Mouse (Mus musculus) kidney, adult 2 months (tissue): ENCODE results near the gene Ugt1a9. TPM values are rescaled to one million over a fixed set of nuclear protein-coding genes. Genes with fewer than 3 reads are reported as not detected.

Source experiments
- DNase-seq: peaks from one replicate; pipeline ENCODE4 v3.0.0; 2021
- H3K27ac ChIP-seq: fragments of 200-500 bp; 2 replicates; pipeline ENCODE4 v1.5.1; 2012; ENCODE audit warnings: low read depth, low read length, control low read depth, inconsistent platforms; ENCODE audit not compliant: insufficient read depth
- H3K27me3 ChIP-seq: fragments of 200-500 bp; replicated peaks from 2 replicates; pipeline ENCODE4 v1.6.1; 2012; ENCODE audit warnings: mild to moderate bottlenecking, moderate library complexity, low read length, inconsistent platforms; ENCODE audit not compliant: control insufficient read depth, insufficient read depth
- H3K36me3 ChIP-seq: fragments of 200-500 bp; 2 replicates; pipeline ENCODE4 v1.6.1; 2012; ENCODE audit warnings: mild to moderate bottlenecking, moderate library complexity, low read length, inconsistent platforms; ENCODE audit not compliant: control insufficient read depth, insufficient read depth
- H3K4me1 ChIP-seq: fragments of 200-500 bp; 2 replicates; pipeline ENCODE4 v1.6.1; 2011; ENCODE audit warnings: low read length; ENCODE audit not compliant: control insufficient read depth, insufficient read depth
- H3K4me3 ChIP-seq: fragments of 200-500 bp; 2 replicates; pipeline ENCODE4 v1.5.1; 2011; ENCODE audit warnings: mild to moderate bottlenecking, low read depth, low read length, control low read depth; ENCODE audit not compliant: insufficient read depth
- CTCF ChIP-seq: fragments of 200-500 bp; conservative IDR thresholded peaks from 2 replicates; pipeline ENCODE4 v1.5.1; 2011; ENCODE audit warnings: low read depth, mild to moderate bottlenecking, control low read depth, low read length, moderate library complexity, mixed read lengths; ENCODE audit not compliant: insufficient read depth, insufficient read length
- POLR2A ChIP-seq: fragments of 200-500 bp; IDR thresholded peaks from one replicate; pipeline ENCODE4 v1.6.1; 2011; ENCODE audit warnings: low read depth, low read length, control low read depth
- WGBS: fragments of 180-500 bp; shearing (Covaris S2); methylation state at CpG from one replicate; pipeline ENCODE4 v1.1.7; 2018; 5-methylcytosine and 5-hydroxymethylcytosine counted together
- polyA plus RNA-seq: library from polyadenylated mRNA; depleted of rRNA; stranded (reverse); fragments of >200 nt; gene quantifications from 2 replicates; pipeline ENCODE4 v1.2.3, GENCODE M21; 2012; rRNA removed

Ugt1a9 gene
- polyA plus RNA-seq, 1 experiment = 5.1 TPM

DNA sequence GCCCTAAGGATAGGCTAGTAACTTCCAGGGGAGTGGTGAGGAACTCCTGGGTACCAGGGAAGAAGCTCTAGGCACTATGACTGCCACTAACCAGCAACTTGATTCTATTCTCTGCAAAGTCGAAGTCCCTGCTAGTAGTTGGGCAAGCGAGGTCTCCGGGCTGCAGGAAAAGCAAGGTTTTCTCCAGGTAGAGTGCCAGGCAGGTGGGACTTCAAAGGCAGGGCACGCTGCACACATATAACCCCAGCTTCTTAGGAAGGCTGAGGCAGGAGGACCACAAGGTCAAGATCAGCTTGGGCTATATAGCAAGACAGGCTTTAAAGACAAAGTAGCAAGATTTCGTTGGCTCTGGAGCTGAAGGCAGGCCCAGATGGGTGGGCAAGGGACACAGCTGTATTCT, 193.2 kb downstream of the Ugt1a9 start:
- no peak overlapping the region for H3K27ac ChIP-seq
- TF ChIP-seq POLR2A = no peak
- no peak for TF ChIP-seq CTCF
- no peak overlapping the region for H3K4me3 ChIP-seq

DNA sequence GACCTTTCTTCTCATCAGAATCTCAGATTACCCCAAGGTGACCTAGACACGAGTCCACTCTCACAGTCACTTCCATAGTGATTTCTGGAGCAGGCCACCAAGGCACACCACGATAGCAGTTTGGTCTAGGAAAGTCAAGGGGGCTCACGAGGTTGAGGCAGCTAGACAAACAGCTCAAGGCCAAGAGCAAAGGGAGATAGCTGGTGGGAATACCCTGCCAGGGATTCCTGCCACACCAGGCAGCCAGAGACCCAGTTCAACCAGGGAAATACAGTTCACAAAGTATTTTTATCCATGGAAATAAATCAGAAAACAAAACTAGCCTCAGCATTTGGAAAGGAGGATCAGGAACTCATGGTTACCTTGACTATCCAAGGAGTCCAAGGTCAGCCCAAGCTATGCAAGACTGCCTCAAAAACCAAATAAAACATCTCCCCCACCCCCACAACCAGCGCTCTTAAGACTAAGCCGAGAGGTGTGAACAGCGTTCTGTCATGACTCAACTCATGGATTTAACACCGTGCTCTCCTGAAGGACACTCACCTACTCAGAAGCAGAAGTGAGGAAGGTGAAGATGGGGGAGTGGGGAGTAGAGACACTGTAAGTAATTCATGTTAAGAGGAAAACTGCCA, 193.8 kb downstream of the Ugt1a9 start:
- Histone ChIP-seq H3K4me3 (no peak overlapping the region), H3K27ac (no peak overlapping the region), H3K4me1 (no peaks in the 10 kb centered on the region; the same call in 1 of the 2 replicates), H3K36me3 (peaks cover 5% of the 10 kb centered on the region; the same call in 1 of the 2 replicates), H3K27me3 (no peaks in the 10 kb centered on the region)
- TF ChIP-seq CTCF = no peak
- TF ChIP-seq POLR2A = no peak
- 80% methylated on average over 7 of the region's 7 CpGs for WGBS
- no peak for DNase-seq

More for the DNA sequence above, 193.2 kb downstream of the Ugt1a9 start:
- Histone ChIP-seq H3K27me3 (no peaks in the 10 kb centered on the region), H3K36me3 (peaks cover 5% of the 10 kb centered on the region; the same call in 1 of the 2 replicates), H3K4me1 (no peaks in the 10 kb centered on the region; the same call in 1 of the 2 replicates)
- DNase-seq = no peak
- WGBS = 92% methylated on average over 5 of the region's 5 CpGs

DNA sequence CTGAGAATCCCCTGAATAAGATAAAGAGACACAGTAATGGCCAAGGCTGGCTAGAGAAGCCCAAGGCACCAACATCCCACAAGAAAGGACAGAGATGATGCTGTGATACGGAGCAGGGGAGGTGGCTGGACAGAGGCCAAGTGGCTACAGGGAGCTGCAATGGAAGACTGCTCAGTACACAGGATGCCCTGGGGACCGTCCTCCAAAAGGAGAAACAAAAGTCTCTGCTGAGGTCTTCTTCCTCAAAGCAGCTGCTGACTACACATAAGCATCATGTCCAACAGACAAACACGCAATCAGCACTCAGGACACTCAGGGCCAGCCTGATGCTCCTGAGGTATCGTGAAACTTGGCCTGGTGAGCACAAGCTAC, 194.3 kb downstream of the Ugt1a9 start:
- no peaks in the 10 kb centered on the region; the same call in 1 of the 2 replicates for H3K4me1 ChIP-seq
- TF ChIP-seq POLR2A (no peak), CTCF (no peak)
- H3K27ac ChIP-seq = no peak overlapping the region
- no peaks in the 10 kb centered on the region for H3K27me3 ChIP-seq
- H3K36me3 ChIP-seq = peaks cover 8% of the 10 kb centered on the region; the same call in 1 of the 2 replicates
- 75% methylated on average over 4 of the region's 4 CpGs for WGBS
- H3K4me3 ChIP-seq = no peak overlapping the region
- no peak for DNase-seq

DNA sequence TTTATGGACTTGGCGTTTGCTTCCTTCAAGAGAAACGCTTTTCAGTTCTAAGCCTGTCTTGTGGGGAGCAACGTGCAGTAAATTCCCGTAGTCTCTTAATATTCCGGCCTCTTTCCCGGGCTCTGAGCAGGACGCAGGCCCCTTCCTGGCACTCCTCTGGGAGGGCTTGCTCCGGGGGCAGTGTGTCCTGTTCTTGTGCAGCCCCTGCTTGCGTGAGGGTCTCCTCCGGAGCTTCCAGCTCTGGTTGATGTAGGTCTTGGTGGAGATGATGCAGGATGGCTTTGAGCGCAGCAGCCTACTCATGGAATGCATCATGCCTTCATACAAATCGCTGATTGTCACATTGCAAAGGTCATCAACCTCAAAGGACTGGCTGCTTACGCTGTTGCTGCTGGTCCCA, 195.5 kb downstream of the Ugt1a9 start:
- TF ChIP-seq CTCF (no peak), POLR2A (no peak)
- Histone ChIP-seq H3K27me3 (no peaks in the 10 kb centered on the region), H3K4me3 (no peak overlapping the region), H3K36me3 (peaks cover 8% of the 10 kb centered on the region; the same call in 1 of the 2 replicates), H3K27ac (no peak overlapping the region), H3K4me1 (no peaks in the 10 kb centered on the region)
- no peak for DNase-seq
- 85% methylated on average over 13 of the region's 13 CpGs for WGBS

DNA sequence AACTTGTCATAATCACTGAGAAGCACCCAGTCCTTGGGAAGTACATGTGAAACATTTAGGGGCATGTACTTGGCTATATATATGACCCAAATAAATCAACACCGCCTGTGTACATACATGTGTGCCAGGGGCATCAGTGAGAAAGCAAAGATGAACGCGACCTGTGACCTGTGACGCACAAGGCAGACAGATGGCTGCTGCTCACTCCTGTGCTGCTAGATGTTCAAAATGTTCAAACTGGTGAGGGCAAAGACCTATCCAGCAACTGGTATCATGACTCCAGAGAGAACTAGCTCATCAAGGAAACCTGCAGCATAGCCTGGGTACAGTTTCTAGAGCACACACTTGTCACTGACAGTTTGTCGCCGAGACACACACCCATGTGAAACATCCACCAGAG, 196.9 kb downstream of the Ugt1a9 start:
- 90% methylated on average over 6 of the region's 6 CpGs for WGBS
- Histone ChIP-seq H3K4me3 (no peak overlapping the region), H3K27ac (no peak overlapping the region), H3K27me3 (no peaks in the 10 kb centered on the region), H3K36me3 (peaks cover 8% of the 10 kb centered on the region; the same call in 1 of the 2 replicates), H3K4me1 (no peaks in the 10 kb centered on the region)
- no peak for TF ChIP-seq CTCF
- DNase-seq = no peak

DNA sequence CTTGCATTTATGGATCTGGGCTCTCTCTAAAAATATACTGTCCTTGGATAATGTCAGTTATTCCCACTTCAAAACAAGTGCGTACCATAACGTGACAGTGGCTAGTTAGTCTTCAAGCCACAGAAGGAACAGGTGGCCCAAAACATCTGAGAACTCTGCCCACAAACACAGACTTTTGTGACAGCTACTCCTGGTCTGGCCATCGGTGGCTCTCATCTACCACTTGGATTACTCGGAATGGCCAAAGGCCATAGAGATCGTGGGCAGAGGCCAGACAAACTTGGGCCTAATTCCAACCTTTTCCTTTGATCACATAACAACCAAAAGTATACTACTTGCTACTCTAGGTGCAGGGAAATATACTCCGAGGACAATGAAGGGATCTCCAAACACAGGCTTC, 197.5 kb downstream of the Ugt1a9 start:
- H3K27me3 ChIP-seq = no peaks in the 10 kb centered on the region
- no peak overlapping the region for H3K27ac ChIP-seq
- WGBS = 83% methylated on average over 6 of the region's 6 CpGs
- no peak for DNase-seq
- TF ChIP-seq CTCF = no peak
- TF ChIP-seq POLR2A = no peak
- peaks cover 8% of the 10 kb centered on the region; the same call in 1 of the 2 replicates for H3K36me3 ChIP-seq
- H3K4me3 ChIP-seq = no peak overlapping the region
- no peaks in the 10 kb centered on the region for H3K4me1 ChIP-seq

Other genes with a start within 250 kb of the Ugt1a9 start
- 31.4 and 32.1 TPM in 2 replicates for gene Dgkd, start 217.5 kb upstream of the Ugt1a9 start, polyA plus RNA-seq
- gene Usp40, start 62.2 kb upstream of the Ugt1a9 start, polyA plus RNA-seq = 10.0 and 10.1 TPM in 2 replicates
- 129 and 166 TPM in 2 replicates for gene Ugt1a10, start 15.4 kb upstream of the Ugt1a9 start, polyA plus RNA-seq
- gene Ugt1a8, start 17.0 kb downstream of the Ugt1a9 start, polyA plus RNA-seq = 0.20 and 0.22 TPM in 2 replicates
- gene Ugt1a7c, start 24.3 kb downstream of the Ugt1a9 start, polyA plus RNA-seq = 85.2 and 96.9 TPM in 2 replicates
- gene Ugt1a6b, start 32.5 kb downstream of the Ugt1a9 start, polyA plus RNA-seq = 8.5 and 10.5 TPM in 2 replicates
- gene Ugt1a6a, start 64.0 kb downstream of the Ugt1a9 start, polyA plus RNA-seq = 20.9 and 21.1 TPM in 2 replicates
- 0.59 and 0.90 TPM in 2 replicates for gene Ugt1a5, start 95.2 kb downstream of the Ugt1a9 start, polyA plus RNA-seq
- gene Ugt1a2, start 129.8 kb downstream of the Ugt1a9 start, polyA plus RNA-seq = 1,010 and 1,230 TPM in 2 replicates
- 1.6 and 1.9 TPM in 2 replicates for gene Dnajb3, start 135.0 kb downstream of the Ugt1a9 start, polyA plus RNA-seq
- gene Ugt1a1, start 141.2 kb downstream of the Ugt1a9 start, polyA plus RNA-seq = 25.5 and 31.7 TPM in 2 replicates
- 0.08 TPM in 2 replicates for gene Mroh2a, start 156.2 kb downstream of the Ugt1a9 start, polyA plus RNA-seq
- gene Hjurp, start 206.8 kb downstream of the Ugt1a9 start, polyA plus RNA-seq = 12.8 and 14.5 TPM in 2 replicates
- gene Trpm8, start 206.9 kb downstream of the Ugt1a9 start, polyA plus RNA-seq = not detected in 2 replicates